26 mouse cellular contexts compared by ENCODE assay signal in genomic region chr8:105804797-105805196, GRCm38 (mm10). TPM values are rescaled to one million over a fixed set of nuclear protein-coding genes. Genes with fewer than 3 reads are reported as not detected.
DNase-seq lines count a peak whose midpoint lies in the region; ATAC-seq and TF ChIP-seq lines count a peak whose summit lies in the region.
"Had no signal": no experiment of that assay in that cellular context is flagged by ENCODE, and none has a peak within 500 bp of the region (broad histone marks: within the 10 kb centered on the region; RNA-seq: fewer than 3 reads in every experiment).

No protein-coding gene starts in this region.

- no peak for TF ChIP-seq CTCF in liver, adult 2 months (IDR thresholded peaks at IDR 0.05; ENCODE audit: low read depth, low read length)

- H3K79me2 ChIP-seq in liver, adult 2 months (ENCODE audit: control insufficient read depth, insufficient read depth, low read length) = peaks cover 24% of the 10 kb centered on the region; the same call in 1 of the 2 replicates

- peak overlapping the region; percentile 69 for H3K9ac ChIP-seq in liver, adult 2 months (ENCODE audit: low read depth, low read length)
- H3K9ac ChIP-seq in liver, embryonic 11.5 days (ENCODE audit: low read depth, low read length) = no peak overlapping the region
- no peak overlapping the region for H3K9ac ChIP-seq in kidney, embryonic 16.5 days (replicated peaks; ENCODE audit: low read length)
- no peak overlapping the region for H3K9ac ChIP-seq in stomach, embryonic 15.5 days
- no peak overlapping the region for H3K9ac ChIP-seq in forebrain, embryonic 11.5 days (ENCODE audit: low read length)
- H3K9ac ChIP-seq: forebrain, embryonic 13.5 days; midbrain, embryonic 12.5 days; neural tube, embryonic 15.5 days had no signal

- H3K4me1 ChIP-seq in liver, adult 2 months (ENCODE audit: control insufficient read depth, insufficient read depth, low read length) = peaks cover 39% of the 10 kb centered on the region
- H3K4me1 ChIP-seq in liver, embryonic 11.5 days (replicated peaks; ENCODE audit: control insufficient read depth, insufficient read depth, low read length) = peaks cover 21% of the 10 kb centered on the region
- peaks cover 7% of the 10 kb centered on the region; the same call in 1 of the 2 replicates for H3K4me1 ChIP-seq in kidney, embryonic 16.5 days (ENCODE audit: insufficient read depth, low read length)
- no peaks in the 10 kb centered on the region for H3K4me1 ChIP-seq in stomach, embryonic 15.5 days
- H3K4me1 ChIP-seq in forebrain, embryonic 11.5 days (replicated peaks; ENCODE audit: control insufficient read depth, insufficient read depth, low read length) = no peaks in the 10 kb centered on the region
- H3K4me1 ChIP-seq: limb, embryonic 10.5 days; midbrain, embryonic 12.5 days had no signal

- no peak for TF ChIP-seq POLR2A in liver, adult 2 months (IDR thresholded peaks at IDR 0.05; ENCODE audit: extremely low read depth, insufficient read depth, low read length)

- no peaks in the 10 kb centered on the region for H3K27me3 ChIP-seq in liver, adult 2 months (ENCODE audit: control insufficient read depth, insufficient read depth, low read length)
- no peaks in the 10 kb centered on the region for H3K27me3 ChIP-seq in liver, embryonic 11.5 days (replicated peaks; ENCODE audit: control insufficient read depth, insufficient read depth, low read length)
- no peaks in the 10 kb centered on the region for H3K27me3 ChIP-seq in kidney, embryonic 16.5 days (ENCODE audit: insufficient read depth, low read length)
- no peaks in the 10 kb centered on the region for H3K27me3 ChIP-seq in stomach, embryonic 15.5 days (replicated peaks)
- no peaks in the 10 kb centered on the region for H3K27me3 ChIP-seq in forebrain, embryonic 11.5 days (ENCODE audit: control insufficient read depth, insufficient read depth, low read length)
- H3K27me3 ChIP-seq: forebrain, embryonic 13.5 days; midbrain, embryonic 12.5 days; neural tube, embryonic 15.5 days had no signal

- DNase-seq in liver, adult 2 months (ENCODE audit: extremely low read depth, low read depth, low spot score) = peak; percentile 100
- DNase-seq in liver, embryonic 11.5 days (ENCODE audit: low spot score) = no peak
- peak; percentile 25 to 48 for DNase-seq in kidney, postnatal 4 days
- no peak for DNase-seq in c-Kit-positive CD71-positive TER-119-positive erythroid progenitor cells, embryonic 14.5 days (ENCODE audit: low spot score)
- DNase-seq in cerebellum, adult 11-12 months = no peak
- no peak for DNase-seq in forebrain, embryonic 11.5 days (ENCODE audit: low spot score)
- DNase-seq: adrenal gland, postnatal 25 days; cerebellum, adult 11 months; cerebellum, postnatal 10 days; lung, adult 18-20 months; lung, postnatal 14 days had no signal

- no peak for ATAC-seq in liver, embryonic 11.5 days (replicated peaks; ENCODE audit: low FRiP score)
- peak; percentile 74; the same call in 1 of the 2 replicates for ATAC-seq in kidney, embryonic 16.5 days (ENCODE audit: low FRiP score, low TSS enrichment)
- ATAC-seq in stomach, embryonic 15.5 days (ENCODE audit: insufficient read depth, low FRiP score, low read depth) = no peak
- no peak for ATAC-seq in forebrain, embryonic 11.5 days (replicated peaks; ENCODE audit: low FRiP score)
- ATAC-seq: forebrain, embryonic 13.5 days; hindbrain, postnatal 0 days; intestine, embryonic 16.5 days had no signal

- H3K9me3 ChIP-seq in liver, embryonic 11.5 days (ENCODE audit: control insufficient read depth, low read length) = no peaks in the 10 kb centered on the region
- no peaks in the 10 kb centered on the region for H3K9me3 ChIP-seq in kidney, embryonic 16.5 days (ENCODE audit: low read length)
- H3K9me3 ChIP-seq in stomach, embryonic 15.5 days = no peaks in the 10 kb centered on the region
- no peaks in the 10 kb centered on the region for H3K9me3 ChIP-seq in forebrain, embryonic 11.5 days (ENCODE audit: control insufficient read depth, low read length)
- H3K9me3 ChIP-seq: forebrain, embryonic 13.5 days; limb, embryonic 10.5 days; midbrain, embryonic 12.5 days; neural tube, embryonic 15.5 days had no signal

- H3K27ac ChIP-seq in liver, adult 2 months (replicated peaks; ENCODE audit: insufficient read depth, low read depth, low read length) = peak overlapping the region; percentile 100
- H3K27ac ChIP-seq in liver, embryonic 11.5 days (ENCODE audit: low read depth, low read length) = no peak overlapping the region
- H3K27ac ChIP-seq in kidney, embryonic 16.5 days (ENCODE audit: low read length) = no peak overlapping the region
- H3K27ac ChIP-seq in stomach, embryonic 15.5 days = peak overlapping the region; percentile 65; the same call in 1 of the 2 replicates
- H3K27ac ChIP-seq in forebrain, embryonic 11.5 days (ENCODE audit: low read depth, low read length) = no peak overlapping the region
- H3K27ac ChIP-seq: forebrain, embryonic 13.5 days; hindbrain, postnatal 0 days; limb, embryonic 10.5 days; midbrain, embryonic 12.5 days had no signal

- WGBS in liver, adult 2 months = 19% methylated on average over 7 of the region's 7 CpGs
- WGBS in liver, embryonic 11.5 days = 90% methylated on average over 7 of the region's 7 CpGs
- WGBS in kidney, embryonic 16.5 days = 74% methylated on average over 7 of the region's 7 CpGs
- 85% methylated on average over 7 of the region's 7 CpGs for WGBS in stomach, embryonic 15.5 days
- WGBS in forebrain, embryonic 11.5 days = 93% methylated on average over 7 of the region's 7 CpGs

- H3K36me3 ChIP-seq in liver, adult 2 months (ENCODE audit: control insufficient read depth, insufficient read depth, low read length) = peaks cover 5% of the 10 kb centered on the region
- H3K36me3 ChIP-seq in liver, embryonic 11.5 days (ENCODE audit: control insufficient read depth, insufficient read depth, low read length) = peaks cover 3% of the 10 kb centered on the region; the same call in 1 of the 2 replicates
- 0 out of 2 replicates have a peak, but pooled peaks cover 9% of the 10 kb centered on the region for H3K36me3 ChIP-seq in kidney, embryonic 16.5 days (ENCODE audit: insufficient read depth, low read length)
- 0 out of 2 replicates have a peak, but pooled peaks cover 3% of the 10 kb centered on the region for H3K36me3 ChIP-seq in stomach, embryonic 15.5 days
- no peaks in the 10 kb centered on the region for H3K36me3 ChIP-seq in forebrain, embryonic 11.5 days (ENCODE audit: control insufficient read depth, insufficient read depth, low read length)

- no peak overlapping the region for H3K4me2 ChIP-seq in liver, embryonic 11.5 days
- no peak overlapping the region for H3K4me2 ChIP-seq in kidney, embryonic 16.5 days (replicated peaks; ENCODE audit: low read depth, low read length)
- no peak overlapping the region for H3K4me2 ChIP-seq in stomach, embryonic 15.5 days
- H3K4me2 ChIP-seq in forebrain, embryonic 11.5 days (ENCODE audit: low read depth, low read length, severe bottlenecking) = no peak overlapping the region
- H3K4me2 ChIP-seq: forebrain, embryonic 13.5 days; heart, embryonic 11.5 days; midbrain, embryonic 12.5 days; neural tube, embryonic 15.5 days had no signal

- no peak overlapping the region for H3K4me3 ChIP-seq in liver, adult 2 months (ENCODE audit: insufficient read depth, low read depth, low read length)
- no peak overlapping the region for H3K4me3 ChIP-seq in liver, embryonic 11.5 days (ENCODE audit: low read depth, low read length)
- no peak overlapping the region for H3K4me3 ChIP-seq in kidney, embryonic 16.5 days (ENCODE audit: low read length)
- H3K4me3 ChIP-seq in stomach, embryonic 15.5 days (replicated peaks) = no peak overlapping the region
- no peak overlapping the region for H3K4me3 ChIP-seq in forebrain, embryonic 11.5 days (ENCODE audit: low read depth, low read length)
- H3K4me3 ChIP-seq: forebrain, embryonic 13.5 days; limb, embryonic 10.5 days; midbrain, embryonic 12.5 days; neural tube, embryonic 15.5 days had no signal

RNA-seq across cellular contexts. Expression of gene Ranbp10, which starts 22.4 kb away (rescaled TPM):
- total RNA-seq in liver, adult 2 months (2014; rRNA removed) = 19.7 and 26.9 TPM in 2 replicates
- 37.1 and 38.0 TPM in 2 replicates for polyA plus RNA-seq in liver, adult 2 months (2012; rRNA removed)
- 20.2 and 22.0 TPM in 2 replicates for polyA plus RNA-seq in liver, embryonic 11.5 days (2014; fragmentation: Nextera tagmentation; extraction: Ambion mirVana)
- 10.7 and 13.3 TPM in 2 replicates for polyA plus RNA-seq in kidney, embryonic 16.5 days (2015; fragmentation: Nextera tagmentation; extraction: Ambion mirVana)
- 13.1 and 13.4 TPM in 2 replicates for polyA plus RNA-seq in stomach, embryonic 15.5 days (2015; fragmentation: Nextera tagmentation; extraction: Ambion mirVana)
- polyA plus RNA-seq in forebrain, embryonic 11.5 days (2014; fragmentation: Nextera tagmentation; extraction: Ambion mirVana) = 15.8 and 16.1 TPM in 2 replicates

RNA-seq across cellular contexts. Expression of gene Tsnaxip1, which starts 22.7 kb away (rescaled TPM):
- total RNA-seq in liver, adult 2 months (2014; rRNA removed) = not detected in 2 replicates
- polyA plus RNA-seq in liver, adult 2 months (2012; rRNA removed) = not detected in 2 replicates
- 0.12 TPM in 1 of 2 replicates, not detected in the other for polyA plus RNA-seq in liver, embryonic 11.5 days (2014; fragmentation: Nextera tagmentation; extraction: Ambion mirVana)
- polyA plus RNA-seq in kidney, embryonic 16.5 days (2015; fragmentation: Nextera tagmentation; extraction: Ambion mirVana) = 0.21 and 0.24 TPM in 2 replicates
- polyA plus RNA-seq in stomach, embryonic 15.5 days (2015; fragmentation: Nextera tagmentation; extraction: Ambion mirVana) = not detected in 2 replicates
- polyA plus RNA-seq in forebrain, embryonic 11.5 days (2014; fragmentation: Nextera tagmentation; extraction: Ambion mirVana) = 0.21 and 0.23 TPM in 2 replicates
- total RNA-seq: adrenal gland, postnatal 25 days; gastrocnemius, adult 8-10 months; granulocyte monocyte progenitor cell, adult 5-6 weeks; hematopoietic stem cell, adult 5-6 weeks; megakaryocyte, adult 5-6 weeks had no signal
- polyA plus RNA-seq: heart, postnatal 0 days; intestine, embryonic 16.5 days; urinary bladder, adult 2 months had no signal

RNA-seq across cellular contexts. Expression of gene Gfod2, which starts 46.3 kb away (rescaled TPM):
- 2.6 and 3.4 TPM in 2 replicates for total RNA-seq in liver, adult 2 months (2014; rRNA removed)
- polyA plus RNA-seq in liver, adult 2 months (2012; rRNA removed) = 6.3 and 9.2 TPM in 2 replicates
- polyA plus RNA-seq in liver, embryonic 11.5 days (2014; fragmentation: Nextera tagmentation; extraction: Ambion mirVana) = 9.0 and 10.7 TPM in 2 replicates
- polyA plus RNA-seq in kidney, embryonic 16.5 days (2015; fragmentation: Nextera tagmentation; extraction: Ambion mirVana) = 24.9 and 25.7 TPM in 2 replicates
- 16.0 and 16.2 TPM in 2 replicates for polyA plus RNA-seq in stomach, embryonic 15.5 days (2015; fragmentation: Nextera tagmentation; extraction: Ambion mirVana)
- 38.0 and 49.3 TPM in 2 replicates for polyA plus RNA-seq in forebrain, embryonic 11.5 days (2014; fragmentation: Nextera tagmentation; extraction: Ambion mirVana)

RNA-seq across cellular contexts. Expression of gene Cenpt, which starts 48.3 kb away (rescaled TPM):
- 0.92 and 1.4 TPM in 2 replicates for total RNA-seq in liver, adult 2 months (2014; rRNA removed)
- 1.9 and 2.1 TPM in 2 replicates for polyA plus RNA-seq in liver, adult 2 months (2012; rRNA removed)
- 37.0 and 37.5 TPM in 2 replicates for polyA plus RNA-seq in liver, embryonic 11.5 days (2014; fragmentation: Nextera tagmentation; extraction: Ambion mirVana)
- polyA plus RNA-seq in kidney, embryonic 16.5 days (2015; fragmentation: Nextera tagmentation; extraction: Ambion mirVana) = 44.7 and 46.3 TPM in 2 replicates
- 38.0 and 41.2 TPM in 2 replicates for polyA plus RNA-seq in stomach, embryonic 15.5 days (2015; fragmentation: Nextera tagmentation; extraction: Ambion mirVana)
- polyA plus RNA-seq in forebrain, embryonic 11.5 days (2014; fragmentation: Nextera tagmentation; extraction: Ambion mirVana) = 59.7 and 62.0 TPM in 2 replicates

RNA-seq across cellular contexts. Expression of gene Thap11, which starts 50.1 kb away (rescaled TPM):
- total RNA-seq in liver, adult 2 months (2014; rRNA removed) = 11.3 and 15.6 TPM in 2 replicates
- 26.9 and 28.5 TPM in 2 replicates for polyA plus RNA-seq in liver, adult 2 months (2012; rRNA removed)
- polyA plus RNA-seq in liver, embryonic 11.5 days (2014; fragmentation: Nextera tagmentation; extraction: Ambion mirVana) = 62.0 and 66.5 TPM in 2 replicates
- 65.2 and 66.1 TPM in 2 replicates for polyA plus RNA-seq in kidney, embryonic 16.5 days (2015; fragmentation: Nextera tagmentation; extraction: Ambion mirVana)
- 61.6 and 63.3 TPM in 2 replicates for polyA plus RNA-seq in stomach, embryonic 15.5 days (2015; fragmentation: Nextera tagmentation; extraction: Ambion mirVana)
- 85.6 and 87.3 TPM in 2 replicates for polyA plus RNA-seq in forebrain, embryonic 11.5 days (2014; fragmentation: Nextera tagmentation; extraction: Ambion mirVana)

Comparison
In these comparisons a context has a peak if more than half of its experiments do, and no peak if none do; other contexts are left out.
1. DNase-seq: peak in liver, adult 2 months (single experiment) and kidney, postnatal 4 days (2 of 2); none in liver, embryonic 11.5 days (single experiment), c-Kit-positive CD71-positive TER-119-positive erythroid progenitor cells, embryonic 14.5 days (single experiment), cerebellum, adult 11-12 months (single experiment) and forebrain, embryonic 11.5 days (single experiment).
2. H3K27ac ChIP-seq: peak in liver, adult 2 months (single experiment) and stomach, embryonic 15.5 days (single experiment); none in liver, embryonic 11.5 days (single experiment), kidney, embryonic 16.5 days (single experiment) and forebrain, embryonic 11.5 days (single experiment).